Mouse (Mus musculus) olfactory bulb, adult 2 months (tissue): ENCODE measurements around the gene Pgd. TPM values are rescaled to one million over a fixed set of nuclear protein-coding genes. Genes with fewer than 3 reads are reported as not detected.
"Not testable (repeated sequence)": the region's sequence is repeated elsewhere in the genome, so short reads cannot be mapped to it uniquely, and the experiment has no call there.

ENCODE experiments used
- H3K27ac ChIP-seq: fragments of 200-500 bp; 2 replicates; pipeline ENCODE4 v1.5.1; 2012; ENCODE audit warnings: low read depth, low read length; ENCODE audit not compliant: insufficient read depth
- H3K4me1 ChIP-seq: fragments of 200-500 bp; 2 replicates; pipeline ENCODE4 v1.6.1; 2012; ENCODE audit warnings: low read length; ENCODE audit not compliant: control insufficient read depth, insufficient read depth
- H3K4me3 ChIP-seq: fragments of 200-500 bp; 2 replicates; pipeline ENCODE4 v1.5.1; 2012; ENCODE audit warnings: mild to moderate bottlenecking, low read depth, low read length, moderate library complexity; ENCODE audit not compliant: insufficient read depth
- CTCF ChIP-seq: fragments of 200-500 bp; IDR thresholded peaks from 2 replicates; pipeline ENCODE4 v1.5.1; 2012; ENCODE audit warnings: low read depth, mild to moderate bottlenecking, low read length, moderate library complexity; ENCODE audit not compliant: insufficient read depth
- POLR2A ChIP-seq: fragments of 200-500 bp; IDR thresholded peaks from 2 replicates; pipeline ENCODE4 v1.6.1; 2012; ENCODE audit warnings: mild to moderate bottlenecking, low read depth, low read length, moderate library complexity; ENCODE audit not compliant: insufficient read depth
- whole genome bisulfite sequencing: fragments of 180-500 bp; shearing (Covaris S2); methylation state at CpG from one replicate; pipeline ENCODE4 v1.1.7; 2018; 5-methylcytosine and 5-hydroxymethylcytosine counted together
- polyA plus RNA-seq: library from polyadenylated mRNA; stranded (reverse); fragments of >200 nt; gene quantifications from 2 replicates; pipeline ENCODE4 v1.2.4, GENCODE M21; 2012; ENCODE audit warnings: low replicate concordance; ENCODE audit not compliant: missing spikeins, insufficient read depth, insufficient read length

The Pgd gene
- polyA plus RNA-seq, 1 experiment, result 246 TPM

- no peak overlapping the region for H3K27ac ChIP-seq
Measured at GRCm38 (mm10) chr4:149172083-149172482, 5.5 kb upstream of the Pgd start.

GRCm38 (mm10) chr4:149171581-149171981, 5.0 kb upstream of the Pgd start:
- H3K4me1 ChIP-seq, result peaks cover 2% of the 10 kb centered on the region; the same call in 1 of the 2 replicates
- 56% methylated on average over 5 of the region's 5 CpGs for WGBS
- no peak overlapping the region for H3K27ac ChIP-seq
- TF ChIP-seq POLR2A (no peak), CTCF (no peak)
- no peak overlapping the region for H3K4me3 ChIP-seq

More at GRCm38 (mm10) chr4:149172083-149172482, 5.5 kb upstream of the Pgd start:
- no peak for TF ChIP-seq CTCF
- no peak for TF ChIP-seq POLR2A
- H3K4me3 ChIP-seq, result no peak overlapping the region
- peaks cover 2% of the 10 kb centered on the region; the same call in 1 of the 2 replicates for H3K4me1 ChIP-seq
- 92% methylated on average over 5 of the region's 5 CpGs for WGBS

GRCm38 (mm10) chr4:149170394-149170931, 3.9 kb upstream of the Pgd start:
- peaks cover 2% of the 10 kb centered on the region; the same call in 1 of the 2 replicates for H3K4me1 ChIP-seq
- TF ChIP-seq POLR2A (no peak), CTCF (no peak)
- H3K27ac ChIP-seq, result no peak overlapping the region
- H3K4me3 ChIP-seq, result no peak overlapping the region
- WGBS, result 76% methylated on average over 7 of the region's 7 CpGs

- not testable (repeated sequence) for H3K27ac ChIP-seq, H3K4me1 ChIP-seq, H3K4me3 ChIP-seq
- WGBS, result 76% methylated on average over 7 of the region's 8 CpGs
Measured at GRCm38 (mm10) chr4:149169926-149170325, 3.4 kb upstream of the Pgd start.

GRCm38 (mm10) chr4:149168016-149168415, 1.4 kb upstream of the Pgd start:
- H3K4me3 ChIP-seq, result no peak overlapping the region
- WGBS, result 71% methylated on average over 2 of the region's 2 CpGs

GRCm38 (mm10) chr4:149166957-149167611, 513 bp upstream of the Pgd start:
- Histone ChIP-seq H3K27ac (no peak overlapping the region), H3K4me3 (peak overlapping the region; percentile 70), H3K4me1 (peaks cover under 1% of the 10 kb centered on the region; the same call in 1 of the 2 replicates)
- under 1% methylated on average over 27 of the region's 27 CpGs for WGBS
- TF ChIP-seq CTCF, result no peak
- no peak for TF ChIP-seq POLR2A

More at GRCm38 (mm10) chr4:149168016-149168415, 1.4 kb upstream of the Pgd start:
- H3K27ac ChIP-seq, result no peak overlapping the region
- H3K4me1 ChIP-seq, result peaks cover 2% of the 10 kb centered on the region; the same call in 1 of the 2 replicates
- TF ChIP-seq CTCF, result no peak
- TF ChIP-seq POLR2A, result no peak

GRCm38 (mm10) chr4:149164150-149164549, 2.4 kb downstream of the Pgd start:
- 65% methylated on average over 5 of the region's 5 CpGs for WGBS
- H3K4me1 ChIP-seq, result no peaks in the 10 kb centered on the region
- TF ChIP-seq CTCF (no peak), POLR2A (no peak)
- H3K27ac ChIP-seq, result no peak overlapping the region
- no peak overlapping the region for H3K4me3 ChIP-seq

- TF ChIP-seq POLR2A (no peak), CTCF (no peak)
- Histone ChIP-seq H3K4me1 (no peaks in the 10 kb centered on the region), H3K4me3 (no peak overlapping the region), H3K27ac (no peak overlapping the region)
- WGBS, result 40% methylated on average over 1 of the region's 1 CpGs
Measured at GRCm38 (mm10) chr4:149163196-149163595, 3.4 kb downstream of the Pgd start.

GRCm38 (mm10) chr4:149161166-149161565, 5.4 kb downstream of the Pgd start:
- Histone ChIP-seq H3K27ac (no peak overlapping the region), H3K4me3 (no peak overlapping the region), H3K4me1 (no peaks in the 10 kb centered on the region)
- TF ChIP-seq CTCF (no peak), POLR2A (no peak)
- 93% methylated on average over 6 of the region's 6 CpGs for WGBS

- TF ChIP-seq CTCF (no peak), POLR2A (no peak)
- H3K27ac ChIP-seq, result no peak overlapping the region
- H3K4me1 ChIP-seq, result no peaks in the 10 kb centered on the region
- WGBS, result 87% methylated on average over 13 of the region's 13 CpGs
- no peak overlapping the region for H3K4me3 ChIP-seq
Measured at GRCm38 (mm10) chr4:149159891-149160290, 6.7 kb downstream of the Pgd start.
